Mouse (Mus musculus) retina, postnatal 7 days (tissue): ENCODE measurements around the gene Cdyl.

Source experiments
- DNase-seq: peaks from one replicate; pipeline ENCODE4 v3.0.0-alpha.2; 2012; ENCODE audit warnings: low read depth, low spot score

Gene Cdyl

DNA sequence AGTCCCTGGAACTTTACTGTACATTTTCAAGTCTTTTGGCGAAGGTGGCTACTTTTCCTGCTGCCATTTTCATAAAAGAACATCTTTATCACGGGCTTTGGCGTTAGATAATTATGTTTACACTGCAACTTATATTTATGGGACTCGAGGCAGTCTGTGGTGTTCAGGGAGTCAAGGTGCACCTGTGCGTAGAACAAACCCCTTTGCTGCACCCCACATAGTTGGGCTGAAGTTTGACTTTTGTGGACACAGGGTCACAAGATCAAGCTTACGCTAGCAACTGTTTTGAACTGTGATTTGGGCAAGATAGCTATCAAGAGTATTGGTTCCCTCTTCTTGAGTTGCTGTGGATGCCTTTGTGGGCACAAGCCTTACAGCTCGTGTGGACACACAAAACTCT lies 140.6 kb downstream of the Cdyl start:
- DNase-seq, result no peak

DNA sequence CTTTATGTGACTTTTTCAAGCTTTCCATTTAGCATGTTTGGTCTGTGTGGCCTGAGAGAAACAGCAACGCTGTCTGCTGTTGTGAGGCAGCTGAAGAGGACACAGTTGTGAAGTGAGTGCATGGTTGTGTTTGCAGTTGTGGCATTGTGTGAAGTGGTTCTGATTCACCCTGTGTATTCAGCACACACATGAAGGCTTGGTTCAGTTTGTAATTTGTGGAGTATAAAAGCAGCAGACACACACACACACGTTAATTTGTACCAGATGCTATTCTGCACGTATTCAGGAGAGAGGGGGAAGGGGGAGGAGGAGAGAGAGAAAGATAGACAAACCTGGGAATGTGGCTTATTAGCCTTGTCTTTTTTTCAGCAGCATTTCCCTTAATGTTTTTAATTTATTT lies 146.1 kb downstream of the Cdyl start:
- no peak for DNase-seq

- no peak for DNase-seq
Observed at GRCm38 (mm10) chr13:35806165-35806564, 146.5 kb downstream of the Cdyl start.

DNA sequence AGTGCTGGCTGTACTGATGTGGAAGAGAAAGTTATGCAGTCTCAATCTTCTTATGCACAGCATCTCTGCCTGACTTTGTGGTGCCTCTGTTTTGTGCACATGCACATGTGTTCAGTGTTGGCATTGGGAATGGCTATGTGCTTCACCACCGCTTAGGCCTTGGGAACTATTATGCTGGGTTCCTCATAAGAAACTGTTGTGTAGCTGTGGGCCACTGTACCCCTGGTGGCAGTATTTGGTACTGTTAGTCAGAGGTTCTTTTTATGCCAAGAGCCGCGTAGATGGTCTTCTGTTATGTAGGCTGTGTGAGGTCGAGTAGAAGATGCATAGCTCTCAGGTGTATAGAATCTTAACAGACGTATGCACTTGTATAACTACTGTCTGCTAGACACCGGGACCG lies 147.4 kb downstream of the Cdyl start:
- no peak for DNase-seq

- DNase-seq, result no peak
Observed at GRCm38 (mm10) chr13:35807525-35807924, 147.9 kb downstream of the Cdyl start.

DNA sequence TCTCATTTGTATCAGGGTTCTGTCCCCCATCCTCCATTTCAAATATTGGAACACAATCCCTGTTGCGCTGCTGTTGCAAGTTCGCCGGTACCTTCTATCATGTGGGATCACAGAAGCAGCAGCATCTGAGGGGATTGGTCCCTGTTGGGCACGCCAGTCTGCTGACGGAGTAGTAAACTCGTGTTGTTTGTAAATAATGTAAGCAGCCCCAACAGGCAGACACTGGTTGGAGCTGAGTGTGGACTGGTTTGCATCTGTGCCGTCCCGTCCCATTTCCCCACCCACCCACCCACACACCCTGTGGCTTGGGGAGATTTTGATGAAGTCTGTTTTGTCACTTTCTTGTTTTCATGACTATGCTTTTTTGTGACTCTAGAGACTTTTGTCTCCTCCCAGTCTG lies 148.3 kb downstream of the Cdyl start:
- no peak for DNase-seq

DNA sequence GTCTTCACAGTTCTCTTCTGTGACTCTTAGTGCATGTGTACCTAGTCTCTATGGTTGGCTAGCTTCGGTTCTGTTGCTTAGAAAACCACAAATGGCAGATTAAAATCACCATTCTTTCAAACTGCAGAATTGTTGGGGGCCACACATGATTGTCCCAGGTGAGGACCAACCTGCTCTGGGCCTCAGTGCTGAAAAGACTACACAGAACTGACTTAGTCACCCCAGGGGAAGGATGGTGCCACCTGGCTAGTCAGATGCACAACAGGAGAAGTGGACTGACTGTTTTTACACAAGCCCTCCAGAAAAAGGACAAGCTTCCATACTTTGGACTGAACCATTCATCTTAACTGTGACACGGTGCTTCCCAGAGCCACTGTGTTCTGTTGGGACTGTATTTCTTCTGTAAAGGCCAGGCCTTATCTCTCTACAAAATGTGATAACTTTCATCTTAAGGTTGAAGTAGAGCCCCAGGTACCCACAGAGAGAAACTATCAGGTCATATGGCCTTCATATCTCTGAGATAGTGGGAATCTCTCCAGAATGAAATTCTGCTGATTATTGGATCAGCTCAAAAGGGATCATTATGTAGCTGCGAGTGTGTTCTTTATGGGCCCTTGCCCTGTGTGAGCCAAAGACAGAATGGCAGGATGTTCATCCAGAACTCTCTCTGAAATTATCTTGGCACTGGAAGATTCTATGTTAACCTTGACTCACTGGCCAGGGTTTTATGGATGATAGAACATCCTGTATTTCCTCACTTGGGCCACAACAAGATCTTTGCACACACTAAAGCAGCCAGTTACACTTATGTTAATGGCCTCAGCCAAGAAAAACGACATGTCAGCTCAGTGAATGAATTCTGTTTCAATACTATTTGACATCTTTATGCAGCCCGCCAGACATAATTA lies 149.9 kb downstream of the Cdyl start:
- DNase-seq, result no peak

- no peak for DNase-seq
Observed at GRCm38 (mm10) chr13:35810160-35810537, 150.5 kb downstream of the Cdyl start.

DNA sequence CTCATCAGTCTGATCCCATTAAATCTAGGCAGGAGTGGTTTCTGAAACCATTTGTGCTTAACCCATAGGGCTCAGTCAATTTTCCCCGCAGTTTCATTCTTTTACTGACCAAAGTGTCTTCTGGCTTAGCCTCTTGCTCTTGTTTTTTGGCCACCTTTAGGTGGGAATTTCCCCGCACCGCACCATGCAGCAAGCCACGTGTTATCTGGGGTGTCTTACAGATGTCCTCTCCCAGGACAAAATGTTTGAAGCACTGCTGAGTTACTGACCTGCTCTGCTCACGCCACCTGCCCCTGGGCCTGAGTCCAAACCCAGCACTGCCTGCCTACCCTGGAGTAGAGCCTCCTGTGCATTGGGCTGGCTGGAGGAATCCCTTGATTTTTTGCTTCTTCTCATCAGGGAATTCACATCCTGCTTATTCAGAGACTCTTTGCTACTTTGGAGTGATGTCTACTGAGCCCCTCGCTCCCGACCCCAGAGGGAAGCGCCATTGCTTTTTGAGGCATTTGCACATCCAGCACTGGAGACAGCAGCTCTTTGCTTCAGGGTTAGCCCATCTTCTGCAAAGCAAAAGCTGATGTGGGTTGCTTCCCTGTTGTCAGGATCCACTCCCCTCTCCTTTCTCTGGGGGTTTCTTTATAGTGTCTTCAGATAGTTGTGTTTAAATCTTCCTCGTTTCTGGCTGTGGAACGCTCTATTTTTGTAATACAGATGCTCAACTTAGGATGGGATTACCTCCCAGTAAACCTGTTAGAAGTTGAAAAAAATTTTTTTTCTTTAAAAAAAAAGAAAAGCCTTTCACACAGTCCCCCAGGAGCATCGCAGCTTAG lies 151.9 kb downstream of the Cdyl start:
- DNase-seq, result no peak

- DNase-seq, result no peak
Observed at GRCm38 (mm10) chr13:35812191-35812440, 152.5 kb downstream of the Cdyl start.

GRCm38 (mm10) chr13:35813348-35814127 lies 153.9 kb downstream of the Cdyl start:
- no peak for DNase-seq

DNA sequence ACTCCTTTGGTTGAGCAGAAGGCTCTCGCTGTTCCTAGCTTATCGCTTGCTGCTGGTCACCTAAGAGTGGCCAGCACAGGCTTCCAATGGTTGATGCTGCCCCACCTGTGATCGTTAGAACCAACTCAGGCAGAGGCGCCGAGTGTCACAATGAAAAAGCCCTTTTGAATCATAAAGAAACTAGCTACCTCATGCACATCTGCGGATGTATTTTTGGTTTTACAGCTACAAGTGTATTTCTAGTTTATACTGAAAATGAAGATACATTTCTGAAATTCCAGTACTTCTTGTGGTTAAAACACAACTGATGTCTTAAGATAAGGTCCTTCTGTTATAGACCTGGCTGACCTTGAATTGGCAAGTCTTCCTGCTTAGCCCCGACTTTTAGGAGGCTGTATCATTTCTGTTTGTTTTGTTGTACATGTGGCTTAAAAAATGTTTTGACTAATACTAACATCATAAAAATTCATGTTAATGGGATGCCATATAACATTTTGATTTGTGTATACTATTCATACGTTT lies 155.6 kb downstream of the Cdyl start:
- DNase-seq, result no peak

GRCm38 (mm10) chr13:35815782-35816368 lies 156.2 kb downstream of the Cdyl start:
- DNase-seq, result no peak

GRCm38 (mm10) chr13:35817626-35818025 lies 158.0 kb downstream of the Cdyl start:
- no peak for DNase-seq

DNA sequence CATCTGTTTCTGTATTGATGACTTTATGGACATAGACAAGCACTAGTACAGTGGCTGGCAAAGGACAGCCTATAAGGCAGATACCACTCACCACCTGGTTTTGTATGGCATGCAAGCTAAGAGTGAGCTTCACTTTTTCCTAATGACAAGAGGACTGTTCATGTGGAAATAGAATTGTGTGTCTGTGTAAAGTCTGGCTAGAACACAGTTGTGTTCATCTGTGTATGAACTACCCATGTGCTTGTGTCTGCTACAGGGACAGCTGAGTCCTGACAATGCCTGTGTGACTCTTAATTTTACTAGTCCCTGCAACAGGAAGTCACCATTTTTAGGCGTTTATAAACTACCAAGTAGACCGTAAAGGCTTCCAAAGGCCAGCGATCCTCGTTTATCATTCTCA lies 158.4 kb downstream of the Cdyl start:
- DNase-seq, result no peak

- DNase-seq, result no peak
Observed at GRCm38 (mm10) chr13:35821821-35822454, 162.3 kb downstream of the Cdyl start.

GRCm38 (mm10) chr13:35822795-35823194 lies 163.2 kb downstream of the Cdyl start:
- DNase-seq, result no peak

DNA sequence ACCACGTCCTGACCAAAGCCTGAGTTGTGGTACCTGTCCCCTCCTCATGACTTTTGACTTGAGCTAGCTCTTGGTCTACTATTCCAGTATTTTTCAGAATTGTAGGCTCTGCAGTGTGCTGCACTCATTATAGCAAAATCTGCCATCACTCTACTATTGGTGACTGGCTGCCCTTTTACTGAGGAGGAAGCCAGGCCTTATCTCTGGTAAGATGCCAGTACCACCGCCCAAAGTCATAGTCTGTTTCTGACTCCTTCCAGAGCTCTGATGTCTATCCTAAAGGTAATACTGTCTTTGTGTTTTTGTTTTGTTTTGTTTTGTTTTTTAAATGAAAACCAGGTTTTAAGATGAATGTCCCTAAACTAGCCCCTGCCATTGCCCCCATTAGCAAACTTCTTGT lies 166.0 kb downstream of the Cdyl start:
- no peak for DNase-seq

DNA sequence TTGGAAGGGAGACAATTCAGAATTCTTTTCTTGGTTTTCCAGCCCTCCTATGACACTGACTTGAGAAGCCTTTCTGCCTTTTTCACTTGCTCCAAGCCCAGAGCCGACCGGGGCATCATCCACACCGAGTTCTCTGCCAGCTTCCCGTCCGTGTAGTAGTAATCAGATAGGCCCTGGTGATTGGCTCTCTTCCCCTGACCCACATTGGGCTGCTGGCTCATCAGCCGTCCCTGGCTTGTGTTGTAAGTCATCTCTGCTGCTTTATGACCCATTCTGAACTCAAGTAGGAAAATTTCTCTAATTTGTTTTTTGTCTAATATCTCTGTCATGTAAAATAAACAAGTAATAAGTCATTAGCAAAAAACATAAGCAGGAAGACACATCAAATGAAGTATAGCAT lies 173.0 kb downstream of the Cdyl start:
- no peak for DNase-seq

DNA sequence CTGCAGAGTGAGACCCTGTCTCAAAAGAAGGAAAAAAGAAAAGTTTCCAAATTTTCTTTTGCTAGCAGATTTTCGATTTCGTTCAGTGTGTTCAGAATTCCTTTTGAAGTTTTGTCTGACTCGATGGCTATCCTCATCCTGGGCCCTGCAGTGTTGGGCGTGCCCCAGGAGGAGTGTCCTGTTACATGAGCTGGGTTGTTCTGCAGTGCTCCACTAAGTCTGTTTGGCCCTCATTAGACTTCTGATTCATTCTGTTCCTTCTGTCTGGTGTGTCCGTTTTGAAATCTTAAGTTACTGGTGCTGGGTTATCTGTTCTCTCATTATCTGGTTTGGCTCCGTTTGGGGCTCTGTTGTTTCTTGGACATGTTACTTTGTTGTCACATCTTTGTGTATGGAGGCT lies 174.3 kb downstream of the Cdyl start:
- DNase-seq, result no peak

GRCm38 (mm10) chr13:35835669-35836068 lies 176.0 kb downstream of the Cdyl start:
- no peak for DNase-seq
